In genomic region chr13:44708336-44709017, GRCm38 (mm10) we compare ENCODE assay signal across 20 mouse cellular contexts.
"Had no signal": no experiment of that assay in that cellular context is flagged by ENCODE, and none has a peak within 500 bp of the region (broad histone marks: within the 10 kb centered on the region; RNA-seq: fewer than 3 reads in every experiment).

No protein-coding gene starts in this region.

- H3K27me3 ChIP-seq: lung, embryonic 15.5 days; megakaryocyte, embryonic 14.5 days; midbrain, embryonic 12.5 days; neural tube, embryonic 13.5 days; neural tube, embryonic 15.5 days had no signal

- H3K27ac ChIP-seq: lung, embryonic 15.5 days; macrophage; midbrain, embryonic 12.5 days; neural tube, embryonic 13.5 days; neural tube, embryonic 15.5 days had no signal

- H3K4me3 ChIP-seq: lung, embryonic 15.5 days; megakaryocyte, embryonic 14.5 days; midbrain, embryonic 12.5 days; myocyte; neural tube, embryonic 13.5 days; neural tube, embryonic 15.5 days had no signal

- H3K9ac ChIP-seq: liver, postnatal 0 days; lung, embryonic 15.5 days; midbrain, embryonic 12.5 days; neural tube, embryonic 13.5 days; neural tube, embryonic 15.5 days had no signal

- H3K9me3 ChIP-seq: lung, embryonic 15.5 days; megakaryocyte, embryonic 14.5 days; midbrain, embryonic 12.5 days; neural tube, embryonic 13.5 days; neural tube, embryonic 15.5 days had no signal

- H3K36me3 ChIP-seq: lung, embryonic 15.5 days; midbrain, embryonic 12.5 days; neural tube, embryonic 13.5 days; neural tube, embryonic 15.5 days had no signal

- DNase-seq: liver, postnatal 0 days; lung, adult 2 months; lung, postnatal 14 days; lung, postnatal 36 days; midbrain, embryonic 14.5 days; retina, postnatal 1 day; right cerebral cortex, adult 18-20 months; right cerebral cortex, postnatal 25 days; right cerebral cortex, postnatal 4 days; spleen, adult 18-20 months; thymus, adult 18-20 months; thymus, postnatal 14 days; thymus, postnatal 36 days had no signal
